Mouse (Mus musculus) spleen, adult 12 weeks (tissue): ENCODE measurements around the gene Cct4.

Source experiments
- DNase-seq: peaks from one replicate; pipeline ENCODE4 v3.0.0; 2022; ENCODE audit warnings: low spot score

The Cct4 gene

DNA sequence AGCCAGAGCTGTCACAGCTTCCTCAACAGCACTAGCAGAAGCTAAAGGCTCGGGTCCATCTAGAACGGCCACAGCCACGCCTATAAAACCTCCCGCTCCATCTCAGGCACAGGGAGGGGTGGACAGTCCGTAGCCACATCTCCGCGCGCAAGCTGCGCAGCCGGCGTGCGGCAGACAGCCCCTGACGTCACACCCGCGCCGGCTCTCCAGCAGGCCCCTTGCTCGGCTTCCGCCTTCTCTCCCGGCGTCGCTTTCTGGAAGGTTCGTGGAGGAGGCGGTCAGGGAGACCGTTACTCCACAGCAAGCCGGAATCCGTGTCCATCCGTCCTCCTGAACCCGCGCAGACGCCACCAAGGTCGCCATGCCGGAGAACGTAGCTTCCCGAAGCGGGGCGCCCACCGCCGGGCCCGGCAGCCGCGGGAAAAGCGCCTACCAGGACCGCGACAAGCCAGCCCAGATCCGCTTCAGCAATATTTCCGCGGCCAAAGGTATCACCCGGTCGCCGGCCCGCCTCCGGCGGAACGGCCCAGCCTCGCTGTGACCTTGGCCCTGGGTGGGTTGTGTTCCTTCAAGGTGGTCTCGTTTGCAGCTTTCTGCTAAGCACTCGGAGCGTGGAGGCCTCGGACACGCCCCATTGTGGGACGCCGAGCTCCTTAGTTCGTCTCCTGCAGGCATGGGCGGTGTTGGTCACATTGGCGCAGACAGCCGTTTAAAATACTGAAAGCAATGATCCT lies at the start of gene Cct4:
TSS of gene Cct4 (plus strand) at position 127 of the 734 bp plus-strand sequence.
- peak; percentile 84 for DNase-seq

DNA sequence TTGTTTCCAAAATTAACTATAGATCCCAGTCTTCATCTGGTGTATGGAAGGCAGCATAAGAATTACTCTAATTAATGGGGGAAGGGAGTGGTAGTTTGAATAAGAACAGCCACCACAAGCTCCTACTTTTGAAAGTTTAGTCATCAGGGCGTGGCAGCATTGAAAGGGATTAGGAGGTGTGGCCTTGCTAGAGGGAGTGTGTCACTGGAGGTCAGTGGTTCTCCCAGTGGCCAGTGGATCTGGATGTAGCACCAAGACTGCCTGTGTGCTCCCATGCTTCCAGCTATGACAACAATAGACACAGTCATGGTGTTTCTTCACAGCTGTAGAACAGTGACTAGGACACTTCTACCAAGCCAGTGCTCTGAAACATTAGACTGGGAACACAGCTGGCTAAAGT lies 41.2 kb upstream of the Cct4 start:
- DNase-seq, result no peak

DNA sequence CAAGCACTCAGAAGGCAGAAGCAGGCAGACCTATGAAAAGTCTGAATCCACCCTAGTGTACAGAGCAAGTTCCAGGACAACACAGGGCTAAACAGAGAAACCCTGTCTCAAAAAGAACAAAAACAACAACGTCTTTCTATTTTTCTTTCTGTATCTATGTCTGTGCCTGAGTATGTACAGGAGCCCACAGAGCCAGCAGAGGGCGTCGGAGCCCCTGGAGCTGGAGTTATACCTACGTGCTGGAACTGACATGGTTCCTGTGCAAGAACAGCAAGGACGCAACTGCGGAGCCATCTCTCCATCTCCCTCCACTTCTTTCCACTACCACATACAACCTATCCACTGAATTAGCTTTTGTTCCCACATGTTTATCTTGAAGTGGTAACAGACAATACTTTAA lies 40.2 kb upstream of the Cct4 start:
- no peak for DNase-seq

DNA sequence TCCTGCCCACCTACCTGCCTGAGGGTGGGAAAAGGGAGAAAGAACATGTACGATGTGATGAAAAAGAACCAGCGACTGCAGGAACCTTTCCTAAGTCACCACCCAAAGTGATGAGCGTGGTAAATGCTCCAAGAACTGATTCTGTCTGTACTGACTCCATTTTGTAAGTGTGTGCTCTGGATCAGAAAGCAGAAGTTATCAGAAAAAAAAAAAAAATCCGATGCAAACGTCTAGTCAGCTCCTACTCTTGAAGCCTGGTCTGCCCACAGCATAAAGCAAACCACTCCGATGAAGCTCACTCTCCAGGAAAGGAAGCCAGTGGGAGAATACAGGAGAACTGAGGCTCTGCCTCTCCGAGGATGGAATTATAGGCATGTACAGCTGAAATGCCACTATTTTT lies 37.7 kb upstream of the Cct4 start:
- DNase-seq, result no peak

DNA sequence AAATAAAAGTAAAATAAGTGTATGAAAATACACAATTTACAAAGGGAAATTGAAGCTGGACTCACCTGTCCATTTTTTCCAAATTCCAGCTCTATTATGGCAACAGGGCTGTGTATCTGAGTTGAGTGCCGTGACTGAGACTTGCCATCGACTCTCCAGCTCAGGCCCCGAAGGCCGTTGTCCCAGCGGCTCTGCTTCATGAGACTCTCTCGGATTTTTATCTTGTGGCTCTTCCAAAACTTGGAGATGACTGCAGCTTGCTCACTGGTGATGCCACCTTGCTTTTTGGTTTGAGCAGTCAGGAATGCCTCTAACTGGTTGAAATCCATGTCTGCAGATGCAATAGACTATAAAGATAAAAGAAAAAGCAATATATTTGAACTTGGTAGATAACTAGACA lies 34.0 kb upstream of the Cct4 start:
- DNase-seq, result no peak

DNA sequence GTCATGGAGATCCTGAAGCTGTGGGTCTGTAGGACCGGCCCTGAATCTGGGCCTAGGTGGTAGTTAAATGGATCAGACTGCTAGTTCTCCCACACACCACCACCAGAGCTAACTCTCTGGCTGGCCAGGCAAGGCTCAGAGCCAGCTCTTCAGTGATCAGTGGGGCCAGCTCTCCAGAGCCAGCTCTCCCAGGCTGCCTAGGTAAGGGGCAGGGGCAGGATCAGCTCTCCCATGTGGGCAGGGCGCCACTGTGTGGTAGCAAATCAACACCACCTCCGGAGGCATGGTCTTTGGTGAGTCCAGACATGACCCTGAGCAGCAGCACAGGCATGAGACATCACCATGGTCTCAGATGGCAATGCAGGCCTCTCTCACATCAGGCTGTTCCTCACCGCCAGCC lies 33.5 kb upstream of the Cct4 start:
- DNase-seq, result no peak

DNA sequence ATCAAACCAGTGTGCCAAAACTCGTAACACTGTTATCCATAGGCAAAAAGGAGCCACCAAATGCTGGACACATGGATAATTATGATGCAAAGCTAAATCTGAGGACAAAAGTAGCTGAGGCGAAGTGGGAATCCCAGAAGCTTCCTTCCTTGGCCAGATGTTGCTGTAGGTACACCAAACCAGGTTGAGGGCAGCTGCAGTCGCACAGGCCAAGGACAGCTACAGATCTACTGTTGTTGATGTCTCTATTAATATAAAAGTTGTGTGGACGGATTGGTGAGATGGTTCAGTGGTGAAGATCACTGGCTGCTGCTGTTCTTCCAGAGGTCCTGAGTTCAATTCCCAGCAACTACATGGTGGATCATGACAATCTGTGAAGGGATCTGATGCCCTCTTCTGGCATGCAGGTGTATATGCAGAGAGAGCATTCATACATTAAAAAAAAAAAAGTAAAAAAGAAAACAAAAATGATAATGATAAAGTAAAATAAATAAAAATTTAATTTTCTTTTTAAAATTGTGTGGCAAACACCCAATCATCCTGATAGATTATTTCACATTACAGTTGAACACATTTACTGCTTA lies 32.4 kb upstream of the Cct4 start:
- no peak for DNase-seq

DNA sequence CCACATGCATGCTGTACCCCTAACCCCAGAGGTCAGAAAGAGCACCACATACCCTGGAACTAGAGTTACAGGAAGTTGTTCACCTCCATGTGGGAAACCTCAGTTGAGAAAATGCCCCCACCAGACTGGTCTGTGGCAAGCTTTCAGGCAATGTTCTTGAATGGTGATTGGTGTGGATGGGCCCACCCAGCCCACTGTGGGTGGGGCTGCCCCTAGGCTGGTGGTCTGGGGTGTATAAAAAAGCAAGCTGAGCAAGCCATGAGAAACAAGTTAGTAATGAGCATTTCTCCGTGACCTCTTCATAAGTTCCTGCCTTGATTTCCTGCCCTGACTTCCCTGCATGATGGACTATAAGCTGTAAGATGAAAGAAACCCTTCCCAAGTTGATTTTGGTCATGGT lies 28.2 kb upstream of the Cct4 start:
- no peak for DNase-seq

DNA sequence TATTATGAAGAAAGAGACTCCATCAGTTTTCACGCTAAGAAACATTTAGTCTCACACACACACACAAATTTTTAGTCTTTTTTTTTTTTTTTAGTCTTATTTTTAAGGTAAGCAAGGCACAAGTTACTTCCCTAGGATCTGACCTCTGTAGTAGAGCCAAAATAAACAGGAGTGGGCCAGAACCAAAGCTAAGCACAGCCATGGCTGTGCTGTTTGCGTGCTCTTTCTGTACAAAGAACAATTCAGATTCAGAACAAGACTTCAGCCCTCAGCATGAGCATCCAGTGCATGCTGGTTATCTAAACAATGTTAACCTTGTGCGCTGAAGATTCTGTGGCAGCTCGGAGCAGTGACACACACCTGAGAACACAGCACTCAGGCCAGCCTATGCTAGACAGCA lies 25.9 kb upstream of the Cct4 start:
- DNase-seq, result no peak

DNA sequence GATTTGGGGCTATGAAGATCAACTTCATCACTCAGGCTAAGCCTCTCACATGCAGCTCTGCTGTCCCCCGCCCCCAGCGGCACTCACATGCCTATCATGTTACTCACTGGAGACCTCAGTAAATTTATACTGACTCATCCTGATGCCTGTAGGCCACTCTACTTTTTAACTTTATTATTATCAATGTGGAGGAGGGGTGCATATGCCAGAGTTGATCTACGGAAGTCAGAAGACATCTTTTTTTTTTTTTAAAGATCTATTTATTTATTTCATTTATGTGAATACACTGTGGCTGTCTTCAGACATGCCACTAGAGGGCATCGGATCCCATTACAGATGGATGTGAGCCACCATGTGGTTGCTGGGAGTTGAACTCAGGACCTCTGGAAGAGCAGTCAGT lies 24.8 kb upstream of the Cct4 start:
- no peak for DNase-seq

DNA sequence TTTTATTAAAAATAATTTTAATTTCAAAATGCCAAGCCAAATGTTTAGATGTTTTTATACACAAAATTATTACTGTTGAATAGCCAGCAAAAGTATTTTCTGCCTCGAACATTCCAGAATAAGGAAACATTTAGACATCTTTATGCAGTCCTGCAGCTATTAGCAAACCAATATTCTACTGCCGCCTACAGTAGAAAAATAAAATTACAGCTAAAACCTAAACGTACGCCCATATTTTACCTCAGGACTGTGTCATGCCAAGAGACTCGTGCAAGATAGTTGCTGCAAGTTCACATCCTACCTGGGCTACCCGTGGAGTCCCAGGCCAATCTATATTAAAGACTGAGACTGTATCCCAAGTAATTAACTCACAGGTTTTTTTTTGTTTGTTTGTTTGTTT lies 20.8 kb upstream of the Cct4 start:
- DNase-seq, result no peak

DNA sequence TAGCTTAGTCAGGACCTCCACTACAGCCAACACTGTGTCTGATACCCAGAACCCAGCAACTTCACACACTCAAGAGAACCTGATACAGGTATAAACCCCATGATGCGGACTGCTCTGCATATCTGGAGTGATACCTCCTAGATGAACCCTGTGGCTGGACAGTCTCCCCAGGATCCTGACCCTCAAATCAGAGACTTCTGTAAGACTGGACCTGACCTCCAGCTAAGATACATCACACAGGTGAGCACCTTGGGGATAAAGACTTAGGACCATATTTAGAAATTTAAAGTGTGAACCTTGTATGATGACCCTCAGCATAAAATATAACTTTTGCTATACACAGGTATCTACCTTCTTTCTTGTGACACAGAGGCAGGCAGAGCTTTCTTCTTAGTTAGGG lies 19.8 kb upstream of the Cct4 start:
- no peak for DNase-seq

DNA sequence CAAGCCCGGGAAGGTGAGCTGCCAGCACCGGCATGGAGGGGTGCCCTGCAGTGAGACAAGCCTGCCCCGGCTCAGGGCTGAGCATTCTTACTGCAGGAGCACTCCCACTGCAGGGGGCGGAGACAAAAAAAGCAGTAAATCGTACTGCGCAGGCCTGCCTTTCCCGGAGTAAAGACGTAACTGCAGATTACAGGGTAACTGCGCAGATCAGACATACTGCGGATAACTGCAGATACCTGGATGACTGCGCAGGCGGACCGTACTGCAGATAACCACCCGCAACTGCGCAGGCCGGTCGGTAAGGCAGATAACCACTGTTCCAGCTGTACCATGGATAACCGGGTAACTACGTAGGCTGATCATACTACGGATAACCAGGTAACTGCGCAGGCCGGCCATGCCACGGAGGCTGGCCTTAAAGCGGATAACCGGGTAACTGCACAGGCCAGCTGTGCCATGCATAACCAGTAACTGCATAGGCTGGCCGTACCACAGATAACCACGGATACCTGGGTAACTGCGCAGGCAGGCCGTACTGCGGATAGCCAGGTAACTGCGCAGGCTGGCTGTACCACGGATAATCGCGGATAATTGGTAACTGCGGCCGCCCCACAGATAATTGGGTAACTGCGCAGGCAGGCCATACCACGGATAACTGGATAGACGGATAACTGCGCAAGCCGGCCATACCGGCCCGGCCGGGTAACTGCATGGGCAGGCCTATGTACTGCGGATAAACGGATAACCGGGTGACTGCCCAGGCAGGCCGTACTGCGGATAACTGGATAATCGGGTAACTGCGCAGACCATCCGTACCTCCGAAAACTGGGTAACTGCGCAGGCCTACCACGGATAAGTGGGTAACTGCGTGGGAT lies 18.2 kb upstream of the Cct4 start, which contains the start of gene Zrsr1:
TSS of gene Zrsr1 (plus strand) at position 171 of the 875 bp plus-strand sequence.
- peak; percentile 62 for DNase-seq

DNA sequence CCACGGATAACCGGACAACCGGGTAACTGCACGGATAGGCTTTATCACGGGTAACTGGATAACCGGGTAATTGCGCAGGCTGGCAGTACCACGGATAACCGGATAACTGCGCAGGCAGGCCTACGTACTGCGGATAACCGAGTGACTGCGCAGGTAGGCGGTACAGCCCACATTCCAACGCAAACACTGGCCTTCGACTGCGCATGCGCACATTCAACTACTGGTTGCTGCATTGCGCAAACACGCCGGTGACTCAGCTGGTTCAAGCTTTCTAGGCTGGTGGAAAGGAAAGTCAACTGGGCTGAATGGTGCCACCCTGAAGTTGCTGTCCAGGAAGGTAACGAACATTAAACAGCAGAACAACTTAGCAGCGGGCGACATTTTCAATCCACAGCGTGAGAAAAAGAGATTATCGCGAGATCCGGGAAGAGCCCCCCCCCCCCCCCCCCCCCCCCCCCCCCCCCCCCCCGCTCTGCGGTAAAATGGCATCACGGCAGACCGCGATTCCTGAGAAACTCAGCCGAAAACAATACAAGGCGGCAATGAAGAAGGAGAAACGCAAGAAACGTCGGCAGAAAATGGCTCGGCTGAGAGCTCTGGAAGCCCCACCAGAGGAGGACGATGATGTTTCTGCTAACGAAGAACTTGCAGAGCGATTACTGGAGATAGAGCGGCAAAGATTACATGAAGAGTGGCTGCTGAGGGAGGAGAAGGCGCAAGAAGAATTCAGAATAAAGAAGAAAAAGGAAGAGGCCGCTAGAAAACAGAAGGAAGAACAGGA lies 17.4 kb upstream of the Cct4 start:
- DNase-seq, result peak; percentile 80

DNA sequence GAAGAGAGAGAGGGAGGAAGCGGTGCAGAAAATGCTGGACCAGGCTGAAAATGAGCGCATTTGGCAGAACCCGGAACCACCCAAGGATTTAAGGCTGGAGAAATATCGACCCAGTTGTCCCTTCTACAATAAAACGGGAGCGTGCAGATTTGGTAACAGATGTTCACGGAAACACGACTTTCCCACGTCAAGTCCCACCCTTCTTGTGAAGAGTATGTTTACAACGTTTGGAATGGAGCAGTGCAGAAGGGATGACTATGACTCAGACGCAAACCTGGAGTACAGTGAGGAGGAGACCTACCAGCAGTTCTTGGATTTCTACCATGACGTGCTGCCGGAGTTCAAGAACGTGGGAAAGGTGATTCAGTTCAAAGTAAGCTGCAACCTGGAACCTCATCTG lies 16.7 kb upstream of the Cct4 start:
- peak; percentile 18 for DNase-seq

DNA sequence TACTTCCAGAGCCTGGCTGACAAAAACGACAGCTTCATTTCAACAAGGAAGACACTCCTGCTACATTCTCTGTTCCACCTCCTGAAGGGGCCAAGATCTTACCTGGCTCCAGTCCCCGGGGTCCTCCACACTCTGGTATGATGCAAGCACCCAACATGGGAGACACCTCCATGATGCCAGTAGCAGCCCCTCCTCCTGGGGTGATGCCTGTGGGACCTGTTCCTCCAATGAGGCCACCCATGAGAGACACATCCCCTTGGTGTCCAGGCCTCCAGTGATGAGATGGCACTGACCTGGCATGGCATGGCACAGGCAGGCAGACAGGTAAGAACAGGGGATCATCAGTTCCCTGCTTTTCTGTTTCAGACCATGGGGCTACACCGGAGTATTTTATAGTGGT lies 12.1 kb upstream of the Cct4 start:
- DNase-seq, result no peak

DNA sequence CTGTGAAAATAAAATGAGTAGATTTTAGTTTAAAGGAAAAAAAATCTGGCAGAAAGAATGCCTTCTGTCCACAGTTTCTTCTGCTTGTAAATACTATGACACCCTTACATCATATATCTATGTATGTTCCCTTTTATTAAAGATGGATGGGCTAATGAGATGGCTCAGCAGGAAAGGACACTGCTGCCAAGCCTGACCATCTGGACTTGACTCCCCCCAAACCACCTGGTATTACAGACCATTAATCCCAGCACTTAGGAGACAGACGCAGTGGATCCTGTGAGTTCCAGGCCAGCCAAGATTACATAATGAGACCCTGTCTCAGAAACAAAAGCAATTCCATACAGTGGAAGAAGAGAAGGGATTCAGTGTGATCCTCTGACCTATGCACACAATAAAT lies 11.6 kb upstream of the Cct4 start:
- DNase-seq, result no peak

DNA sequence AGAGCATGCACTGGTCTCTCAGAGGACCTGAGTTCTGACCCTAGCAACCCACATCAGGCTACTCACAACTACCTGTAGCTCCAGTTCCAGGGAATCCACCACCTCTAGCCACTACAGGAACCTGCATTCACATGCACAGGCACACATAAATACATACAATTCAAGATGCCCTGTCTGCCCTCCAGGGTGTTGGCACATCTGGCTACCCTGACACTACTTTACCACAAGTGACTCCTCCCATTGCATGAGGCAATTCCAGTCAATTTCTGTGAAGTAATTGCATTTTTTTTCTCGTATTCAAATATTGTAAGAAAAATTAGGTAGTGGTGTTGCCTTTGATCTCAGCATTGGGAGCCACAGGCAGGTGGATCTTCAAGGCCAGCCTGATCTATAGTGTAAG lies 11.1 kb upstream of the Cct4 start:
- DNase-seq, result no peak

DNA sequence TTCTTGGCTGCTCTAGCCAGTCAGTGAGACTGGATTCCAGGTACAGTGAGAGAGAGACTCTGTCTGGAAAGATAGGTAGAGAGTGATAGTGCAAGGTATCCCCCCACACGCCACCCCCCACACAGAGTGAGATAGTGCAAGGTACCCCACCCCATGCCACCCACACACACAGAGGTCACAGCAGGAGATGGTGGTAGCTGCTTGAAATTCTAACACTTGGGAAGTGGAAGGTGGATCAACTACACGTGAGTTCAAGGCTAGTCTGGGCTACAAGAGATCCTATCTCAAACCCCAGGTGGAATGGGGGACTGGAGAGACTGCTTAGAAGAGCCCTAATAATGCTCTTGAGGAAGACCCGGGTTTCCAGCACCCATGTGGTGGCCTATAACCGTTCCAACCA lies 9.3 kb upstream of the Cct4 start:
- no peak for DNase-seq

DNA sequence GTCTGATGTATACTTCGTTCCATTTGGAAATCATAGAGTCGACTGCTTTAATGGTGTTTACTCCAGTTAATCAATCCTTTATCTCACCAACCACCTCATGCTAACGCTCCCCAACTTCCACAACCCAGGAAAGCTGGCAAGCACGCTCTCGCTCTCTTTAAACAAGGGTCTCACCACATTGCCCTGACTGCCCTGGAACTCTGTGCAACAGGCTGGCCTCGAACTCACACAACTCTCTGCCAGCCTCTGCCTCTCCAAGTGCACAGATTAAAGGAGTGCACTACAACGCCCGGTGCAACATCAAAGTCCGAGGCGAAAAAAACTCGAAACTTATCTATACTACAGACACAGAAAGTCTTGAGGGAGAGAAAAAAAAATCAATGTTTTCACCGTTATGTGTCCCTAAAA lies 8.8 kb upstream of the Cct4 start:
- DNase-seq, result no peak

DNA sequence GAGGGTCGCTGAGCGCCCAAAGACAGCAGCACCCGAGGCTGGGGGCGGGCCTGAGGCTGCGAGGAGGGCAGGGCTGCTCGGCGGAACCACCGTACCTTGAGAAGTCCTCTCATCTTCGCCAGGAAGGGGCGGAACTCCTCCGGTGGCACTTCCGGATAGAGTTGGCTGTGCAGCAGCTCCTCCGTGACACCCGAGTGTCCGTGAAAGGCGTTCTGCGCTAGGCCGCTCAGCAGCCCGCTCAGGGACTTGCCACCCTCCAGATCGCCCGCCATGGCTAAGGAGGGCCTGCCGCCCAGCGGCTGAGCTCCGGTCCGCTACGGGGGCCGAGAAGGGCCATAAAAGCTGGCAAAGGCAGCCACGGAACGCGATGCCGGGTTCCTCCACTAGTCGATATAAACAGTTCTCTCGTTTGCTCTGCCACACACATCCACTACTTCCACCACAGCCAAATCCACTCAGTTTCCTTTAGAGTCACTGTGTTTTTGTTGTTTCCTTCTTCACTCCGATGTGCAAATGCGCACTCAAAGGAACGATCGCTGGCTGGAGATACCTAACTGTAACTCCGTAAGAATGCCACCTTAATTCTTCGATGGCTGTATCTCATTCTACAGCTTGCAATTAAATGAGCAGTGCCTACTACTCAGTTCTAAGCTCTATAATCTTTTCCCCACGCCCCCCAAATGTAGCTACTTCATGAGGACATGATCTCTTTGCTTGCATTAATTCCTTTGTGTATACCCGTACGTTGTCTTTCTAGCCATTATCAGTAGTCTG lies 8.1 kb upstream of the Cct4 start, which contains the start of the genes Gm28048 and Commd1:
TSS of gene Gm28048 (minus strand) at position 107 of the 774 bp plus-strand sequence.
TSS of gene Commd1 (minus strand) at position 399 of the 774 bp plus-strand sequence.
- peak; percentile 91 for DNase-seq
